Mouse (Mus musculus): Measurements from ENCODE around the gene Wwox. TPM values are rescaled to one million over a fixed set of nuclear protein-coding genes. Genes with fewer than 3 reads are reported as not detected.

Wwox gene
- polyA plus RNA-seq, 1 experiment: 17.3 TPM

DNA sequence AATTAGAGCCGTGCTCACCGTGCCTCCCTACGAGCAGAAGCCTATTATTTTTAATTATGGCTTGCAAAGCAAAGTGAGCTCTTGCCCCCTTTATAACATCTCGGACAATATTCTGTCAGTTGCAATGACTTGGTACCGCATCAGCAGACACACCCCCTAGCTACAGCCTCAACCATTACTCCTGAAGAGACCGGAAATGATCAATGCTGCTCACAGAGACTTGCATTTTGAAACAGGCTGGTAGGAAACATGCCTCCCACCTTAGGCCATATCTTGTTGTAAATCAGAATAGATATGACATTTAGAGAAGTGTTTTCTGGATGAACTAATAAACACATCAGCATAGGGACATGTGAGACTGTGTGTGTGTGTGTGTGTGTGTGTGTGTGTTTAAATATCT is 911.3 kb downstream of the Wwox start:
- TF ChIP-seq CTCF (IDR thresholded peaks at IDR 0.05; ENCODE audit: extremely low read depth, insufficient read depth, low read length) (no peak), POLR2A (IDR thresholded peaks at IDR 0.05; ENCODE audit: extremely low read depth, insufficient read depth, low read length) (no peak)
- H3K4me3 ChIP-seq (ENCODE audit: insufficient read depth, low read length): no peak overlapping the region
- H3K27ac ChIP-seq (ENCODE audit: insufficient read depth, low read length): no peak overlapping the region
- H3K4me1 ChIP-seq (ENCODE audit: control insufficient read depth, insufficient read depth, low read length): no peaks in the 10 kb centered on the region

DNA sequence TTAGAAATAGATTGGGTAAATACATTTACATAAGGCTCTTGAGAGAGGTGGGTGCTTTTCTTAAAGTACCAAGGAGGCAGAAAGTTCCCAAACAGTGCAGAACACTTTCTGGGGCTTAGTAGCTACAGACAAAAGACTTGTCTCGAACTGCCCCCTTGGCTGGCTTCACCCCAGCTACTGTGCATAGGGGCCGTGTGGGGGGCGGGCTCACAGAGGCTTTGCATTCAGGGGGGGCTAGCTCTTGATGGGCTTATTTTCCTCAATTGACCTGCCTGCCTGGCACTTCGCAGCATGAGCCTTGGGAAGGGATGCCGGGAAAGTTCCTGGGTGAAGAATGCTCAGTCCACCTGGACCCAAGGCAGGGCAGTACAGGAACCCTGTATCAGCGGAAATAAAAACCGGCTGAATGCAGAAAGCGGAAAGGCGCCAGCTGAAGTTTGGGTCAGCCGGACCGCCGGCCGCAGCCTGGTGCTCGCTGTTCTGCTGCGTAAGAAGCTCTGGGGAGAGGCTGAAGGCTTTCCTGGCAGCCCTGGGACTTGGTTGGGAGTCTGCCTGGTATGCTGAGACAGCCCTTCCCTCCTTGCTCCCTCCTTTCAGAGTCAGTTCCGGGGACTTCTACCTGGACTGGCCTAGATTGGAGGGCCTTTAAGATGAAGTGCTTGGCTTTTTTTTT is 918.3 kb downstream of the Wwox start:
- TF ChIP-seq POLR2A (IDR thresholded peaks at IDR 0.05; ENCODE audit: extremely low read depth, insufficient read depth, low read length): no peak
- TF ChIP-seq CTCF (IDR thresholded peaks at IDR 0.05; ENCODE audit: extremely low read depth, insufficient read depth, low read length): no peak
- H3K27ac ChIP-seq (ENCODE audit: insufficient read depth, low read length): no peak overlapping the region

DNA sequence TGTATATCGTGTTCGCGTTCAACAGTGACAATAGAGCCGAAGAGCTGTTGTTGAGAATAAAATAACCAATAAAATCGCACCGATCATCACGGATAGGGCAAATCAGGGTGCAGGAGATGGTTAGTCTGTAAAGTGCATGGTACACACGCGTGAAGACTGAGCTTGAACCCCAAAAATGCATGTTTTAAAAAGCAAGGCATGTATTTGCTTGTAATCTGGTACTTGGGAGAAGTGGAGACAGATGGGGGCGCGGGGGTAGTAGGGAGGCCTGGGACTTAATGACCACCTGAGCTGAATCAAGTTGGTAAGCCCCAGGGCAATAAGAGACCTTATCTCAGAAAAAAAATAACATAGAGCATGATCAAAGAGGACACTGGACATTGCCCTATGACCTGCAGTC is 919.0 kb downstream of the Wwox start:
- H3K4me3 ChIP-seq (ENCODE audit: insufficient read depth, low read length): no peak overlapping the region
- H3K27ac ChIP-seq (ENCODE audit: insufficient read depth, low read length): no peak overlapping the region
- TF ChIP-seq POLR2A (IDR thresholded peaks at IDR 0.05; ENCODE audit: extremely low read depth, insufficient read depth, low read length): no peak
- TF ChIP-seq CTCF (IDR thresholded peaks at IDR 0.05; ENCODE audit: extremely low read depth, insufficient read depth, low read length): no peak
- no peaks in the 10 kb centered on the region for H3K4me1 ChIP-seq (ENCODE audit: control insufficient read depth, insufficient read depth, low read length)

More for the DNA sequence above, 918.3 kb downstream of the Wwox start:
- Histone ChIP-seq H3K4me1 (ENCODE audit: control insufficient read depth, insufficient read depth, low read length) (no peaks in the 10 kb centered on the region), H3K4me3 (ENCODE audit: insufficient read depth, low read length) (no peak overlapping the region)

DNA sequence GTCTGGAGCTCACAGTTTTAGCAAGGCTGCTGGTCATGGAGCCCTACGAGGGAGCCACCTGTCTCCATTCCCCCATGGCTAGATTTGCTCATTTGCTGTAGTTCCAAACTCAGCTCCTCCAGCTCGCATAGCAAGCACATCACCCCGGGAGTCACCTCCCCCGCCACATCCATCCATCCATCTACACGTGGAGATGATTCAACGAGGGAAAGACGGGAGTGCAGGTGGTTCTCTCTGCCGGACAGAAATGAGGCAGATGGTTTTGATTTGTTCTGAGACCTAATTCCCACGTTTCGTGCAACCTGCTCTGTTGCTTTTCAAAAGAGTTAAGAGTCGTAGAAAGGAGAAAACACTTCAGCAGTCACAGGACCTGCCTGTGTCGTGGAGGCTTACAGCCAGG is 920.2 kb downstream of the Wwox start:
- Histone ChIP-seq H3K27ac (ENCODE audit: insufficient read depth, low read length) (no peak overlapping the region), H3K4me3 (ENCODE audit: insufficient read depth, low read length) (no peak overlapping the region), H3K4me1 (ENCODE audit: control insufficient read depth, insufficient read depth, low read length) (no peaks in the 10 kb centered on the region)
- no peak for TF ChIP-seq POLR2A (IDR thresholded peaks at IDR 0.05; ENCODE audit: extremely low read depth, insufficient read depth, low read length)
- TF ChIP-seq CTCF (IDR thresholded peaks at IDR 0.05; ENCODE audit: extremely low read depth, insufficient read depth, low read length): no peak

DNA sequence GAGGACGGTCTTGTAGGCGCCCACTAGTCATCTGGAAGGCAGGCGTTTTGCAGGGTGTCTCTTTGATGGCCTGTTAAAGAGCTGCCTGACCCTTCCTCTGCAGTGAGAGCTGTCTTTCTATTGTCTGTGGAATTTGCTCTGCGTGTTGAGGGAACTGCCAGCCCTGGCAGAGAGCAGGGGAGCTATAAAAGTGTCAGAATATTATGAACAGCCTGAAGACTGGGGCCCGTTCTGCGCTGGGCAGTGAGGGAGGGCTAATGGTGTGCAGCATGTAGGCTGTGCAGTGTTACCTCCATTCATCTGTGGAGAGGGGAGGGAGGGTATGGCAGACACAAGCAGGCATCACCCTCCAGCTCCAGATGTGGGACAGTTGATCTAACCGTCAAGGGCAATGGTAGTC is 923.1 kb downstream of the Wwox start:
- Histone ChIP-seq H3K4me3 (ENCODE audit: insufficient read depth, low read length) (no peak overlapping the region), H3K4me1 (ENCODE audit: control insufficient read depth, insufficient read depth, low read length) (no peaks in the 10 kb centered on the region), H3K27ac (ENCODE audit: insufficient read depth, low read length) (no peak overlapping the region)
- TF ChIP-seq CTCF (IDR thresholded peaks at IDR 0.05; ENCODE audit: extremely low read depth, insufficient read depth, low read length) (no peak), POLR2A (IDR thresholded peaks at IDR 0.05; ENCODE audit: extremely low read depth, insufficient read depth, low read length) (no peak)

DNA sequence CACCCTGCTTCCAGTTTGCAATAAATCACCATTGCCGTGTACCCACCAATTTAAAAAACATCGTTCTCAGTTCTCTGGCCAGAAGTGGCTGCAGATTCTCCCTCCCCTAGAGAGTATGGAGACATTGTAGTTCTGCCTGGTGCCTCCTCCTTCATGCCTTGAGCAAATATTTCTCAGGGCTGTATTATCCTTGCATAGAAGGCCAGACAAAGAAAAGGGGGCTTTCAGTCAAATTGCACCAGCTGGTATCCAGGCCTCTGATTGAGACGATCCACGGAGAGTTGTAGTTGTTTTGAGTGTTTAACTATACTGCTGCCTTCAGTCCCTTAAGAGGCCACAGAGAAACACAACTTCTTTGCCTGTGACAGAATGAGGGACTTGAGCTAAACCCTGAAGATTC is 935.5 kb downstream of the Wwox start:
- Histone ChIP-seq H3K4me1 (ENCODE audit: control insufficient read depth, insufficient read depth, low read length) (no peaks in the 10 kb centered on the region; the same call in 1 of the 2 replicates), H3K4me3 (ENCODE audit: insufficient read depth, low read length) (no peak overlapping the region), H3K27ac (ENCODE audit: insufficient read depth, low read length) (no peak overlapping the region)
- TF ChIP-seq POLR2A (IDR thresholded peaks at IDR 0.05; ENCODE audit: extremely low read depth, insufficient read depth, low read length): no peak
- TF ChIP-seq CTCF (IDR thresholded peaks at IDR 0.05; ENCODE audit: extremely low read depth, insufficient read depth, low read length): no peak

DNA sequence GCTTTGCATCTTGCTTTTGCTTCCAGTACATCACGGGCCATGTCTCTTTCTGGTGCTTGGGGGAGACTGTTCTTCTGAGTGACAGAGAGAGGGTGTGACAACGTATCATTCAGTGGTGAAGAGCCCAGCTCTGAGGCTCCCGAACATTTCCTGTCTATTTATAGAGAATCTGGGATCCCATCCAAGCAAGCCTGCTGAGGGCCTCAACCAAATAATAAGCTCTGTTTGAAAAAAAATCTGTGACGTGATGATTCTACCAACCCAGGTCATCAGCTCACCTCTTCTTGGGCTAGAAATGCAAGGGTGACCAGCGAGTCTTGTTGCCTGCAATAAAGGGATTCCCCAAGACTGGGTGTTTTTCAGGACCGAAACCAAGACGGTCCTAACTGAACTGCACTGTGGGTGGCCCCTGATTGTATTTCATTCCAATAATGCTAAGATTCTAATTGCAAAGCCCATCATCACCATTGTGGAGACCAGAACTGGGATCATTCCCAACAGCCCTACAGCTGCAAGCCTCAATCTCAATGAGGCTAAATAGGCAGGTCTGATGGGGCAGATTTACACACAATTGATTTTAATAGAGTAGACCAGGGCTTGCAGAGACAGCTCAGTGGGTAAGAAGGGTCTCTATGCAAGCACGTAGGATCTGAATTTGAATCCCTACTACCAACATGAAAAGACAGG is 936.0 kb downstream of the Wwox start:
- no peak overlapping the region for H3K27ac ChIP-seq (ENCODE audit: insufficient read depth, low read length)

DNA sequence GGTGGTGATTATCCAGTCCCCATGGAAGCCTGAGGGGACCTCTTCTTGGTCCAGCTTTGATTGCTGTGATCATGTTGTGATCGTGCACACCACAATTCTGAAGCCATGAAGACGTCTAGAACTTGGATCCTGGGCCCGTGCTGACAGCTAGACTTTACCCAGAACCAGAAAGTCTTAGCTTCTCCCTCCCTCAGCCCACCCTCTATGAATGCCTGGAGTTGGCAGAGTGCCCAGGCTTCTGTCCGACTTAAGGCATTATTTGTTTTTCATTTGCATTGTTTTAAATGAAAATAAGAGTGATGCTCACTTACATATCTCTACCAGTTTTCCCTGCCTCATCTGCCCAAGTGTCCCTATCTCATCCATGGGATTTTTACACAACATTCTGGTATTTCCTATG is 937.9 kb downstream of the Wwox start:
- TF ChIP-seq POLR2A (IDR thresholded peaks at IDR 0.05; ENCODE audit: extremely low read depth, insufficient read depth, low read length) (no peak), CTCF (IDR thresholded peaks at IDR 0.05; ENCODE audit: extremely low read depth, insufficient read depth, low read length) (no peak)
- Histone ChIP-seq H3K4me3 (ENCODE audit: insufficient read depth, low read length) (no peak overlapping the region), H3K27ac (ENCODE audit: insufficient read depth, low read length) (no peak overlapping the region), H3K4me1 (ENCODE audit: control insufficient read depth, insufficient read depth, low read length) (no peaks in the 10 kb centered on the region; the same call in 1 of the 2 replicates)

More for the DNA sequence above, 936.0 kb downstream of the Wwox start:
- Histone ChIP-seq H3K4me3 (ENCODE audit: insufficient read depth, low read length) (no peak overlapping the region), H3K4me1 (ENCODE audit: control insufficient read depth, insufficient read depth, low read length) (no peaks in the 10 kb centered on the region; the same call in 1 of the 2 replicates)
- TF ChIP-seq CTCF (IDR thresholded peaks at IDR 0.05; ENCODE audit: extremely low read depth, insufficient read depth, low read length): no peak
- TF ChIP-seq POLR2A (IDR thresholded peaks at IDR 0.05; ENCODE audit: extremely low read depth, insufficient read depth, low read length): no peak

DNA sequence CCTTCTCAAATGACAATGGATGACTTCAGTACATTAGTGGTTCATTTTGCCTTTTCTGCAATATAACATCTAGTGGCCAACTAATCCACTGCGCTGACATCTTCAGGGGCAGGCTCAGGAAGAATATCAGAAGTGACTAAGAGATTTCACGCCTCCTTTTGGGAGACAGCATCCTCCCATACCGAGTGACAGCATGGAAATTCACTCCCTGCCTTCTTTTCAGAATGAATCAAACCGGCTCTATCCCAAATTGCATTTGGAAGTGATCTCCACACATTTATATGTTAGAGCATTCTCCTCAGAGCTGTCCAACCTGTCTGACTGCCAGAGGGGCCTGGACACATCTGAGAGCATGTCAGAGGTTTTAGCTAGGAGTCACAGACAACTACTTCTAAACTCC is 940.6 kb downstream of the Wwox start:
- TF ChIP-seq POLR2A (IDR thresholded peaks at IDR 0.05; ENCODE audit: extremely low read depth, insufficient read depth, low read length): no peak
- TF ChIP-seq CTCF (IDR thresholded peaks at IDR 0.05; ENCODE audit: extremely low read depth, insufficient read depth, low read length): no peak
- Histone ChIP-seq H3K4me1 (ENCODE audit: control insufficient read depth, insufficient read depth, low read length) (no peaks in the 10 kb centered on the region; the same call in 1 of the 2 replicates), H3K4me3 (ENCODE audit: insufficient read depth, low read length) (no peak overlapping the region), H3K27ac (ENCODE audit: insufficient read depth, low read length) (no peak overlapping the region)
